Mouse (Mus musculus) hindbrain, embryonic 15.5 days (tissue): ENCODE measurements around the gene Loxl4. TPM values are rescaled to one million over a fixed set of nuclear protein-coding genes. Genes with fewer than 3 reads are reported as not detected.

Source experiments
- ATAC-seq: fragments of 200-750 bp; cut with Nextera tagmentation; 2 replicates; pipeline ENCODE4 v1.8.0; 2017; ENCODE audit warnings: low read depth, moderate number of reproducible peaks, moderate TSS enrichment; ENCODE audit not compliant: low FRiP score
- H3K27ac ChIP-seq: fragments of 300-500 bp; sonication (generic); replicated peaks from 2 replicates; pipeline ENCODE4 v1.5.1; 2015; ENCODE audit warnings: mild to moderate bottlenecking, inconsistent platforms
- H3K27me3 ChIP-seq: fragments of 300-500 bp; sonication (generic); 2 replicates; pipeline ENCODE4 v1.6.1; 2015; ENCODE audit warnings: control low read depth, inconsistent platforms
- H3K36me3 ChIP-seq: fragments of 300-500 bp; sonication (generic); 2 replicates; pipeline ENCODE4 v1.6.1; 2015; ENCODE audit warnings: control low read depth, inconsistent platforms
- H3K4me1 ChIP-seq: fragments of 300-500 bp; sonication (generic); replicated peaks from 2 replicates; pipeline ENCODE4 v1.6.1; 2015; ENCODE audit warnings: control low read depth, inconsistent platforms
- H3K4me2 ChIP-seq: fragments of 300-500 bp; sonication (generic); 2 replicates; pipeline ENCODE4 v1.6.1; 2015; ENCODE audit warnings: moderate library complexity, mild to moderate bottlenecking, inconsistent platforms
- H3K4me3 ChIP-seq: fragments of 300-500 bp; sonication (generic); 2 replicates; pipeline ENCODE4 v1.5.1; 2015; ENCODE audit warnings: mild to moderate bottlenecking, inconsistent platforms
- H3K9ac ChIP-seq: fragments of 300-500 bp; sonication (generic); 2 replicates; pipeline ENCODE4 v1.6.1; 2015; ENCODE audit warnings: inconsistent platforms
- H3K9me3 ChIP-seq: fragments of 300-500 bp; sonication (generic); 2 replicates; pipeline ENCODE4 v1.6.1; 2016; ENCODE audit warnings: control low read depth, inconsistent platforms
- WGBS: fragments of 180-500 bp; shearing (Covaris S2); methylation state at CpG from one replicate; pipeline ENCODE4 v1.1.7; 2015; 5-methylcytosine and 5-hydroxymethylcytosine counted together
- polyA plus RNA-seq: library from polyadenylated mRNA; unstranded; fragments of >200 nt; fragmentation: Nextera tagmentation; extraction: Ambion mirVana; gene quantifications from 2 replicates; pipeline ENCODE4 v1.2.1, GENCODE M21; 2015

The Loxl4 gene
- polyA plus RNA-seq, 1 experiment from 2014 or later = not detected

- H3K9me3 ChIP-seq = no peaks in the 10 kb centered on the region
- ATAC-seq = no peak
- no peaks in the 10 kb centered on the region for H3K36me3 ChIP-seq
- H3K9ac ChIP-seq = no peak overlapping the region
- no peaks in the 10 kb centered on the region for H3K27me3 ChIP-seq
- WGBS = 74% methylated on average over 1 of the region's 1 CpGs
- no peak overlapping the region for H3K27ac ChIP-seq
- H3K4me1 ChIP-seq = no peaks in the 10 kb centered on the region
- H3K4me3 ChIP-seq = no peak overlapping the region
- no peak overlapping the region for H3K4me2 ChIP-seq
Measured at GRCm38 (mm10) chr19:42561991-42562390, 50.6 kb downstream of the Loxl4 start.

GRCm38 (mm10) chr19:42558701-42559100 is 53.9 kb downstream of the Loxl4 start:
- Histone ChIP-seq H3K9ac (no peak overlapping the region), H3K4me2 (no peak overlapping the region), H3K4me1 (no peaks in the 10 kb centered on the region), H3K27me3 (no peaks in the 10 kb centered on the region), H3K27ac (no peak overlapping the region), H3K36me3 (no peaks in the 10 kb centered on the region), H3K4me3 (no peak overlapping the region), H3K9me3 (no peaks in the 10 kb centered on the region)
- ATAC-seq = no peak
- 84% methylated on average over 3 of the region's 3 CpGs for WGBS

Other genes starting within 250 kb of the Loxl4 start
- gene Crtac1, start 181.0 kb downstream of the Loxl4 start, polyA plus RNA-seq = 38.3 and 39.7 TPM in 2 replicates
- 10.9 and 13.0 TPM in 2 replicates for gene R3hcc1l, start 94.1 kb downstream of the Loxl4 start, polyA plus RNA-seq
- gene Pyroxd2, start 140.0 kb upstream of the Loxl4 start, polyA plus RNA-seq = 2.2 and 2.3 TPM in 2 replicates
- 11.1 and 11.4 TPM in 2 replicates for gene Hps1, start 167.2 kb upstream of the Loxl4 start, polyA plus RNA-seq